Mouse (Mus musculus) adrenal gland, postnatal 4 days (tissue): ENCODE results near the gene Zfyve1. TPM values are rescaled to one million over a fixed set of nuclear protein-coding genes. Genes with fewer than 3 reads are reported as not detected.
"Not testable (repeated sequence)": the region's sequence is repeated elsewhere in the genome, so short reads cannot be mapped to it uniquely, and the experiment has no call there.

Experiments
- DNase-seq, 2 experiments: peaks; one replicate each; pipeline ENCODE4 v3.0.0; 2021 to 2022; ENCODE audit warnings: low spot score in 2 of 2, mixed read lengths in 2 of 2
- long read RNA-seq, 2 experiments: library from polyadenylated mRNA; stranded (forward); transcript quantifications; one replicate each; pipeline ENCODE4 v2.0.0; 2021
- total RNA-seq, 2 experiments: library from RNA; stranded (reverse); gene quantifications; 2 replicates each; pipeline ENCODE4 v1.2.3; 2021

The Zfyve1 gene
- total RNA-seq: 10 to 100 TPM; 49.4 to 52.5 TPM
- long read RNA-seq, experiment 1, full-length matches to known transcripts: 5 of 17 reads
- long read RNA-seq, experiment 1, partial matches to known transcripts: 3 of 17 reads
- long read RNA-seq, experiment 1, other reads (novel, unspliced or antisense): 9 of 17 reads
- long read RNA-seq, experiment 2, full-length matches to known transcripts: 13 of 36 reads
- long read RNA-seq, experiment 2, partial matches to known transcripts: 8 of 36 reads
- long read RNA-seq, experiment 2, other reads (novel, unspliced or antisense): 15 of 36 reads

DNA sequence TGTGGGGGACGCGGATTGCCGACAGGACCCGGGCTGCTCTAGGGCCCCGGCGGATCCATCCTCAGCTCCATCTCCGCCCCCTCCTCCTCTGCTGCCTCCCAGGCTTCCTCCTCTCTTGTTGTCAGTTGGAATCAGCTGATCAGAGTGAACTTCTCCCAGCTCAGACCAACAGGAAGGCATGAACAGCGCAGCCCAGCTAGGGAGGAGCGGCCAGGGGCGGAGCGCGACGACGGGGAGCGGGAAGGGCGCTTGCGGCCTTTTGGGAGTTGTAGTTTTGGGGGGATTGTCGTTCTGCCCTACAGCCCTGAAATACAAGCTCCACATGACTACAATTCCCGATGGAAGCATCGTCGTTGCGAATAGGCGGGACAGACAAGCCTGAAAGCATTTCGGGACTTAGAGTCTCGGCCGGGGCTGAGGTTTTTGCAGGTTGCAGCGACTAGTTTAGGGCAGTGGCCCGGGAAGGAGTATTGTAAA, at the start of gene Zfyve1:
TSS of gene Zfyve1 (minus strand) at position 198 of the 477 bp plus-strand sequence.
- peak; percentile 73 to 84 for DNase-seq

DNA sequence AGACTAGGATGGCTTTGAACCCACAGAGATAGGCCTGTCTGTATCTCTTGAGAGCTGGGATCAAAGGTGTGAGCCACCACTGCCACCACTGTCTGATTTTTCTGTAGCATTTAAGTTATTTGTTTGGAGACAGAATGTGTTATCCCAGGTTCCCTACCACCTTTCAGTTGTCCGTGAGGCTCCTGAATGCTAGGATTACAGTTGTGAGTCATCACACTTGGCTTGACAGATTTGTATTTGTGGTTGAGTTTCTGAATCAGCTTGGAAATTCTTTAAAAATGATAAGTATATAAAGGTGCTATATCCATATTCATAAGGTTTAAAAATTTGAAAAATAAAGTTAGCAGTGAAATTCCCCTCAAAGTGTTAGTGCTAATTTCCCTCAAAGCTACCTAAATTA, 46.1 kb upstream of the Zfyve1 start:
- no peak for DNase-seq

DNA sequence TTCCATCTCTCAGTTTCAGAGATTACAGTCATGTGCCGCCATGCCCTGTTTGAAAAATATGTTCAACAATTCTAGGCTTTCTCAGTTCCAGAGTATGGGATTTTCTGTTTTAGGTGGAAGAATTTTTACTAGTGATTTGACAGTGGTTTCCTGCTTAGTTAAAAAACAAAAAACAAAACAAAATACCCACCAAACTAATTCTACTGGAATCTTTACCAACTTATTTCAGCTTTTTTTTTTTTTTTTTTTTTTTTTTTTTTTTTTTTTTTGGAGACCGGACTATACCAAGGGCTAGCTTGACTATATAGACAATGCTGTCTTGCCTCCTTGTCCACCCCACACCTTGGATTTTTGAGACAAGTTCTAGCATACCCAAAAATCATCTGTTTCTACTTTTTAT, 44.2 kb upstream of the Zfyve1 start:
- no peak for DNase-seq

DNA sequence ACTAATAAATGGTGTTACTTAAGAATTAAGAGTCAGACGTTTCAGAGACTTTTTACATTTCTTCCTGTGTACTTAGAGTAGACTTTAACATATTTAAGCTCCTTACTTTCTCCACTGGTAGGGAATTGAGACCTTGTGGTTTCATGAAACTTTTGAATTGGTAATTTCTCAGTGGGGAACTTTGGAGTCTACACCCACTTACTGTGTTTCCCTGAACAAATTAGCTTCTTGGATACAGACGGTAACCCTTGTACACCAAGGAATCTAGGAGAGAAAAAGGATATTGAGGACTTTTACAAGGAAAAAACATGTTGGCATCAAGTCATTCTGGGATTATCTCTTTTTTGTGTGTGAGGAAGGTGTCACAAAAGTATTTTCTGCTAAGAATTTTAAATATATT, 36.8 kb upstream of the Zfyve1 start:
- no peak for DNase-seq

DNA sequence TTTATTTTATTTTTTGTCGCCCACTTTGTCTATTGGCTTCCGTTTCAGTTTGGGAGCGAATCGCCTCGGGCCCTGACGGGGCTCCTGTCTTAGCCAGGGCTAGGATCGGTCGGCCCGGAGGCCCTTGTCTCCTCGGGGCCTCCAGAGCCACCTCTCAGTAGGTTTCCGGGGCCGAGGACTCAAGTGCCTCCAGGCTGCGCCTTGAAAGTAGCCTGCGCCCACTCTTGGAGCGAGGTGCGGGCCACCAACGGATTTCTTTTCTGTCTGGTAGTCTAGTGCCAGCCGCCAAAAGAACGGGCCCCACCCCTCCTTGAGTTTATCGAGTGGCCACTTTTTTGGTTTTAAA, 35.6 kb upstream of the Zfyve1 start:
- peak in 1 of 2 experiments; percentile 38 for DNase-seq

DNA sequence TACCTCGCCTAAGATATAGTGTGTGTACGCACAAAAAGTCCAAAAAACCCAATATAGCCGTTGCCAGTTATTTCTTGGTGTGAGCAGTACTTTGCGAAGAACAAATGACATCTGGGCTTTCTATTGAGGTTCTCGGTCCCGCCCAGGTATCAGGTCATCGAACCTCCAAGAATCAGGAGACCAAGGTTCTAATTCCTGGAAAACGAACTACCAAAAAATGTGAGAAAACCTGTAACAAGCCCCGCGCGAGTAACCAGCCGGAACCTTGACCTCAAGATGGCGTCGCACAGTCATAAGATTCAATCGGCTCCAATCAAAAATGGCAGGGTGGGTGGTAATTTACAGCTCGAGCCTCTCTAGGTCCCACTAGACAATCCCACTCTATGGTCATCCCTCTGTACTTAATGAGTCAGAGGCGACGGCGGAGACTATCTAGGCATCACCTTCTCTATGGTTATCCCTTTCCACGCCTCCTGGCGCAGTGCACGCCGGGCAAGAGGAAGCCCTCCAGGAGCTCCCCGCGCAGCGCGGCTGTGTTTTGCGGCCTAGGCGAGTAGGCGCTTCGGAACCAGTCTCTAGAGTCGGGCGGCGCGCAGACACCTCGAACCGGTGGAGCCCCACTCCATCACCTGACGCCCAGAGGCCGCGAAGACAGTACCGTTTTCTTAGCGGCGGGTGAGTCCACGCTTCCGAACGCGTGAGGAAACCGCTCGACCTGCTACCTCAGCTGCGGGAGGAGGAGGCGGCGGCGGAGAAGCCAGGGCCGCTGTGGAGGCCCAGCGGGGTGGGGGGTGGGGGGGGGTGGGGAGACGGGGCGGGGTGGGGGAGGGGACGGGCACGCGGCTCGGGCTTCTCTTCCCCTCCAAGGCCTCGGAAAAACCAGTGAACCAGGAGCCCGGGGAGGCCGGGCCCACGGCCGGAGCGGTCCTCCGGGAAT, 35.0 kb upstream of the Zfyve1 start:
- DNase-seq: peak; percentile 78 to 92

DNA sequence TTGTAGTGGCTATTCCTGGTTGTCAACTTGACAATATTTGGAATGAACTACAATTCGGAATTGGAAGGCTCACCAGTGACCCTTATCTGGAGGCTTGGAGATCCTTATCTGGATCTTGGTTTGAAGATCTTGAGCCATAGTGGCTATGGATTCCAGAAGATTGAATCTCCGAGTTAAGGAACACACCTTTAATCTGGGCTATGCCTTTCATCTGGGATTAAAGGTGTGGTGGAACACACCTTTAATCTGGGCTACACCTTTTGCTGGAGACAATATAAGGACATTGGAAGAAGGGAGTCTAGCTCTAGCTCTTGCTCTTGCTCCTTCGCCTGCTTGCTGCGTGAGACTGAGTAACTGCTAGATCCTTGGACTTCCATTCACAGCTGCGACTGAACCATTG, 33.9 kb upstream of the Zfyve1 start, which contains the start of gene Rbm25:
TSS of gene Rbm25 (plus strand) at position 301 of the 400 bp plus-strand sequence.
- not testable (repeated sequence) for DNase-seq

DNA sequence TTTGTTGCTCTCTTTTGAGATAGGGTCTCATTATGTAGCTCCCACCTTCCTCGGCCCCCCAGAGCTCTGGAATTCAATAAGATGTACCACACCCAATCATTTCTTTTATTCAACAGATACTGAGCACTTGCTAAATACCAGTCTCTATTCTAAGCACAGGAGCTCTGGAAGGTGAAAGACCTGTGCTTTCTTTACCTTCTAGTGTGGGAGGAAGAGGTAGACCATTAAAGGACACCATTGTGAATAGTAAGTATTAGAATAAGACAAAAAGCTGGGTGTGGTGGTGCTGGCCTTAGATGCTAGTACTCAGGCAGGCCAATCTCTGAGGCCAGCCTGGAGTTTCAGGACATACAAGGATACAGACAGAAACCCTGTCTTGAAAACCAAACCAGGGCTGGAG, 27.3 kb upstream of the Zfyve1 start:
- DNase-seq: no peak

DNA sequence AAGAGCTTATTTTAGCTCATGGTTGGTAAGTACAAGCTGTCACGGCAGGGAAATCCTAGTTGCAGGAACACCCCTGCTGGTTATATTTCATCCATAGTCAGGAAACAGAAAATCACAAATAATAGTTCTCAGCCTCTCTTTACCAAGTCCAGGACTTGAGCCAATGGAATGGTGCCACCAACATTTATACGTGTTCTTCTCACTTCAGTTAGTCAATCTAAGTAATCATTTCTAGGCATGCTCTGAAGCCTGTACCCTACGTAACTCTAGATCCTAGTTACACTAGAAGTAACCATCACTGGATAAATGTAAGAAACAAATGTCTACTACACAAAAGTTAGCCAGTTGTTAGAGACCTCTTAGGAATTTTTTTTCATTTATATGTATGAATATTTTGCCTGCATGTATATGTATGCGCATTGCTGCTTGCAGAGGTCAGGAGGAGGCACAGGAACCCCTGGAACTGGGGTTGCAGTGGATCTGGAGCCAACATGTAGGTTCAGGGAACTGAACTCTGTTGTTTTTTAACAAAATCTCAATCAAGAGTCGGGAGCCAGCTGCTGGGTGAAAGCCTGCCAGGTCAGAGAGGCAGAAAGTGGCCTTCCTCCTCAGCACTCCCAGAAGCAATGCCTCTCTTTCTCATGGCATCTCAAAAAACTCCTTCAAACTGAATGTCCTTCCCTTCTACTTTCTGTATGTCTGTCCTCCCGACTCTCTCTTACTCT, 25.2 kb upstream of the Zfyve1 start:
- DNase-seq: no peak

DNA sequence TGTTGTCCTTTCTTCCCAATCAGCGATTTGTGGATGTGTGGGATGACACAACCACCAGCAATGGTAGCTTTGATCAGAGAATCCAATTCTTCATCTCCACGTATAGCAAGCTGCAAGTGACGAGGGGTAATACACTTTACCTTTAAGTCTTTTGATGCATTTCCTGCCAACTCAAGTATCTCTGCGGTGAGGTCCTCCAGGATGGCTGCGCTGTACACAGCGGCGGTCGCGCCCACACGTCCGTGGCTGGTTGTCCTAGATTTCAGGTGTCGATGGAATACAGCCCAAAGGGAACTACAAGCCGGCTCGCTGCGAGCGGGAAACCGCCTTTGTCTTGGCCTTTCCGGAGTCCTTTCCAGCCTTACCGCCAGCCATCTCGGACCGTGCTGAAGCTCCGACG, 23.7 kb upstream of the Zfyve1 start:
- DNase-seq: not testable (repeated sequence)

DNA sequence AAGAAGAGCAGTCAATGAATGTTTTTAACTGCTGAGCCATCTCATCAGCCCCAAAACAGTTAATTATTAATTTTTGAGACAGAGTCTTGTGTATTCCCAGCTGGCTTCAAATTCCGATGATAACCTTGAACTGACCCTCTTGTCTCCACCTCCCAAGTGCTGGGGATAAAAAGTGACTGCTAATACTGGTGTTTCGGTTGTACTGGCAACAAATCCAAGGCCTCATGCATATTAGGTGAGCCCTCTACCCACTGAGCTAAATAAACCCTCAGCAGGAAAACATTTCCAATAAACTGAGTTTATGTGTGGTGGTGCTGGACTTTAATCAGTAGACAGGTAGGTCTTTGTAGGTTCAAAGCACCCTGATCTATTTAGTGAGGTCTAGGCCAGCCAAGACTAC, 22.0 kb upstream of the Zfyve1 start:
- no peak for DNase-seq

DNA sequence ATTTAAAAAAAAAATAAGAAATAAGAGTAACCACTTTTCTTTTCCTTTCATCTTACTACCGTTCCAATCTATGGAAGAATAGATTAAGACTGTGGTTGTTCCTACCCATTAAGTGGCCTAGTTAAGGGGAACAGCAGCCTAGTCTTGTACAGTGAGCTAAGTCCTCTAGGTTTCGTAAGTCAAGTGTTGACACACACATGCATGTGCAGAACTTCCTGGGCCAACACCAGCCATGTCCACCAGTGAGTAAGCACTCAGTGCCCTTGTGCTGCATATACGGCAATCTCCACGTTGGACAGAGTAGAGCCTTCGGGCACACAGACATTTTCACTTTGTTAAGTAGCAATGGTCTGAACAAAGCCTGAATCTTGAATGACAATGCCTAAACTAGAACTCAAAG, 20.2 kb upstream of the Zfyve1 start:
- DNase-seq: no peak

DNA sequence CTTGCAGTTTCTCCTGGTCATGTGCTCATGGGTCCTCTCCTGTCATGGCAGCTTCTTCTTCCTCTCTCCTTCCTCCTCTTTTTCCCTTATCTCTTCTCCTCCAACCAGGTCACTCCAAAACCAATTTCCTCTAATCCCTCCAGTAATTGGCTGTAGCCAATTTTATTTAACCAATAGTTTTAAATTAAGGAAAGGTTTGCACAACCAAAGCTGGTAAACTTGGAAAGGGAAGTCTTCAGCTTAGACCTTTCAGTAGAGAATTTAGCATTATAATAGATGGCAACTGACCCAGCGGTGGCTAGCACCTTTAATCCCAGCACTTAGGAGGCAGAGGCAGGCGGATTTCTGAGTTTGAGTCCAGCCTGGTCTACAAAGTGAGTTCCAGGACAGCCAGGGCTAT, 9.4 kb upstream of the Zfyve1 start:
- not testable (repeated sequence) for DNase-seq

DNA sequence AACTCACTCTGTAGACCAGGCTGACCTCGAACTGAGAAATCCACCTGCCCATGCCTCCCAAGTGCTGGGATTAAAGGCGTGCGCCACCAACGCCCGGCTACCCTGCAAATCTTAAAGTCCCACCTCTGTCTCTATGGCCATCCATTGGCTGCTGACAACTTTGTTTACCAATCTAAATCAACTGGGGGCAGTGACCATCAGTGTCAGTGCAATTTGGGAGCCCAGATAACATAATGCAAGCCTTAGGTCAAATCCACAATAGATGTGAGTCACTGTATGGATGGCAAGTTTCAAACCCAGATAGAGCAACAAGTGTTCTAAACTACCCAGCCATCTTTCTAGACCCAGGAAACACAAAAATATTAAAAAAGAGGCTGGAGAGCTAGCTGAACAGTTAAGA, 5.3 kb upstream of the Zfyve1 start:
- no peak for DNase-seq

DNA sequence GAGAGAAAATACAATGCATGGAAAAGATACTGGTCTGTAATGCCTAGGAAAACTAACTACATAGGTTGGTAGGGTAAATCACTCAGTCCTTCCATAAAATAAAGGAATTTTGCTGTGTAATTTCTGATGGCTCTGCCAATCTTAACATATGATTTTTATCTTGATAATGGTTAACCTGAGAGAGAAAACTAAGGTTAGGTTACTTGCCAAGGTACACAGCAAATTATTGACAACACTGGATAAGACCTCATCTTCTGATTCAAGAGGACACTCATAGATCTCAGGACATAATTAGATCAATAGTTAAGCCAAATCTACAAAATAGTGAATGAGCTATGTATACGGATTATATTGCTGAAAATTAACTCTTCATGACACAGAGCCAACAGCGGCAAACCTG, 859 bp upstream of the Zfyve1 start:
- DNase-seq: no peak

DNA sequence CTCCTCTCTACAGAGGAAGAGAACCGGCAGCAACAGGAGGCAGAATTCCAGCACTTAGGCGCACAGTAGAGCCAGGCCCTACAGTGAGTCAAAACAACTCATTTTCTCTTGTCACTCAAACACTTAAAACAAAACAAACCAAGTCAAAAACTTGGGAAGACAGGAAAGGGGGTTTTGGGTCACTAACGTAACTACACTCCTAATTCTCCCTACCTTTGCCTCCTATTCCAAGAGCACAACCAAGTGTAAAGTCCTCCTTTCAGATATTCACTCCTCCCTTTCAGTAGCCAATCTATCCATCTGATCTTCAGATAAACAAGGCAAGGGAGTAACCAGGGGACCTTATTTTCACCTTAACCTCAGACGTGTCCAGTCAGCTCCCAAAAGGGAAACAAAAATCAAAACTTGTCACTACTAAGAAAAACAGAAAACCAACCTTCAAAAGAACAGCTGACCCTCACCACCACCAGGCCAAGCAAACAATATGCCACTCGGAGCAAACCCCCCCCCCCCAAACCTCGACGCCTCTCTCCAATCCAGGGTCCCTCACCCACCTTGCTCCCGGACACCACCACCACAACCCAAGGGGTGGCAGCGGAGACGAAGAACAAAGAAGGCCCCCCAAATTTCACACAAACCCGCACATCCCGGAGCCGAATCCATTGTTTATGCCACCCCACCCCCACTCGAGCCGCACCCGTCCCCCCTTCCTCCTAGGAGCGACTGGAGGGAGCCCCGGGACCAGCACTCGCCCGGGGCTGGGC, 649 bp downstream of the Zfyve1 start:
- DNase-seq: no peak

DNA sequence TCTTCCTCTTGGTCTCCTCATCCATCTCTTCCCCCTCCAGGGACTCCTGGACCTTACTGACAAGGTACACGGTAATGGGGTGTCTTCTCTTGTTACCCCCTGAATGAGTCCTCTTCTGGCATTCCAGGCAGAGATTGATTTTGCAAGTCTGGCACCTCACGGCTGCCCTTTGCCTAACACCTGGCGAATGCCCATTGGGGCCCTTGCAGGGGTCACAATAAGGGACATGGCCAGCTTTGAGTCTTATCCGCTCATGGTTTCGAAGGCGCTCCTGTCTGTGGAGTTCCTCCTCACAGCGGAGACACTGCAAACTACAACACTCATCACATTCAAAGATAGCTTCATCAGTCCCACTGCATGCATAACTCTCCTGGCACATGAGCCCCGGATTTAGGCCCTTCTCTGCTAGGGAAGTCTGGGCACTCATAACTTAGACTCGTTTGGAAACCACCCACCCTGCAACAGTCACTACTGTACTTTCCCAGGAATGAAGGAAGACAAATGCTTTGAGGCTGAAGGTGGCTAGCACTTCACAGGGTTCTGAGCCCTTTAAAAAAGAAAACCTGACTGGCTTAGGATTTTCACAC, 2.5 kb downstream of the Zfyve1 start:
- no peak for DNase-seq

DNA sequence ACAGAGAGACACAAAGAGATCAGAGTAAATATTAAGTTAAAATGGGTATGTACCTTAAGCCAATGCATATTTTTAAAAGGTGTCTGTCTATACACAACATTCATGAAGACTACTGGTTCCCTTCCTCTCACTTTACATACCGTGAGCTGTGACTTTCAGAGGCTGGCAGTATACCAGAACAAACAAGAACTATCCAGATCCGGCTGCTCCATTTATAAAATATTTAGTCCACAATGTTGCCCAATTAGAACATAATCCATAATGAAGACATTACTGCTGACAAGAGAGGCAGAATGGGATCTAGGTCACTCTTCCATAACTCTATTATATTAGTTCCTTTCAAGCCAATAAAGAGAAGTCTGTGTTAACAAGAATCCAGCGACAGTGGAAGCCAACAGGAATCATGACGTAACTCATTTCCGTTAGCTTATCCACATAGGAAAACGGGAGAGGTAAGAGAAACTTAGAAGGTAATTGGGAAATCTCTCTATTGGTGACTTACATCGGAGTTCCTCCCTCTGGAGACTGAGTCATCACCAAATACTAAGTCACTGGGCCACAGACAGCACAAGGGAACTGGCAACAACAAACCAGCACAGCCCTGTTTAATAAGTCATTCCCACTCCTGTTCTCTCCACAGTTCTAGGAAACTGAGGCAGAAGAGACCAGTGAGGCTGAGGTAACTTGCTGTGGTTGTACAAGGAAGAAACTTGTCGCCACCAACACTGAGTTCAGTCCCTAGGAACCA, 5.1 kb downstream of the Zfyve1 start:
- no peak for DNase-seq

DNA sequence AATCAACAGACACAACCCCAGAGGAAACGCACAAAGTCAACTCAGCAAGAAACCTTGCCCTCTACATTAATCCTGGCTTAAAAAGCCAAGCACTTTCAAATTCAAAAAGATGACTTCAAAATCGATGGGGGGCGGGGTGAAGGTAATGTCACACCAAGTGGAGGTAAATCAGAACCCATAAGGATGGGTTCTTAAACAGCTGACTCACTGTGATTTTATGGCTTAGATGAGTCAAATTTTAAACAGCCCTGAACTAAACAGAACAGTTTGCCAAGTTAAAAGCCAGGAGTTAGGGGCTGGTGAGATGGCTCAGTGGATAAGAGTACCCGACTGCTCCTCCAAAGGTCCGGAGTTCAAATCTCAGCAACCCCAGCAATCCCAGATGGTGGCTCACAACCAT, 10.4 kb downstream of the Zfyve1 start:
- no peak for DNase-seq

DNA sequence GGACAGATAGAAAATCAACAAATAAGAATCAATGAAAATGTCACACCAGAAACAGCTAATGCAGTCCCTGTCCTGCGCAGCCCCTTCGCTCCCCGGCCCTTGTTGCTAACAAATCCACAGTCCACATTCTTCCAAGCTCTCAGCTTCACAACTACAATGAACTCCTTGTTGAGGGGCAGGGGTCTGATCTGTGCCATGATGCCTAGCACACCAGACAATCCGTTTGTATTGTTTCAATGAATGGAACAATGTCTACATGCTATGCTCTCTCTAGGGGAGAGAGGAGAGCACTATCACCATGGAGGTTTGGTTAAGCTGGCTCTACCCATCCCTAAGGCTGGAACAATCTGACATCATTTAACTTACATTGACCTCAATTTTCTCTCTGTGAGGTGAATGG, 14.3 kb downstream of the Zfyve1 start:
- no peak for DNase-seq
